Mouse (Mus musculus) forebrain, embryonic 14.5 days (tissue): ENCODE measurements around the gene Lrp4. TPM values are rescaled to one million over a fixed set of nuclear protein-coding genes. Genes with fewer than 3 reads are reported as not detected.

Source experiments
- ATAC-seq: fragments of 200-750 bp; cut with Nextera tagmentation; 2 replicates; pipeline ENCODE4 v1.8.0; 2017; ENCODE audit warnings: mild to moderate bottlenecking, moderate library complexity
- DNase-seq: peaks from one replicate; pipeline ENCODE4 v3.0.0-alpha.2; 2015; ENCODE audit warnings: low spot score
- H3K27ac ChIP-seq: fragments of 300-500 bp; sonication (generic); 2 replicates; pipeline ENCODE4 v1.5.1; 2014; ENCODE audit warnings: low read depth, mild to moderate bottlenecking, control low read depth, low read length, moderate library complexity
- H3K27me3 ChIP-seq: fragments of 300-500 bp; sonication (generic); replicated peaks from 2 replicates; pipeline ENCODE4 v1.6.1; 2014; ENCODE audit warnings: low read length, control low read depth, mixed read lengths; ENCODE audit not compliant: control insufficient read depth, insufficient read depth
- H3K36me3 ChIP-seq: fragments of 300-500 bp; sonication (generic); 2 replicates; pipeline ENCODE4 v1.6.1; 2014; ENCODE audit warnings: low read length, control low read depth; ENCODE audit not compliant: control insufficient read depth, insufficient read depth
- H3K4me1 ChIP-seq: fragments of 300-500 bp; sonication (generic); 2 replicates; pipeline ENCODE4 v1.6.1; 2014; ENCODE audit warnings: antibody characterized with exemption, low read length, control low read depth; ENCODE audit not compliant: control insufficient read depth, insufficient read depth
- H3K4me2 ChIP-seq: fragments of 300-500 bp; sonication (generic); 2 replicates; pipeline ENCODE4 v1.6.1; 2014; ENCODE audit warnings: mild to moderate bottlenecking, control low read depth, low read length
- H3K4me3 ChIP-seq: fragments of 300-500 bp; sonication (generic); 2 replicates; pipeline ENCODE4 v1.5.1; 2014; ENCODE audit warnings: low read depth, low read length, control low read depth
- H3K9ac ChIP-seq: fragments of 300-500 bp; sonication (generic); 2 replicates; pipeline ENCODE4 v1.6.1; 2014; ENCODE audit warnings: mild to moderate bottlenecking, low read length, control low read depth, moderate library complexity
- H3K9me3 ChIP-seq: fragments of 300-500 bp; sonication (generic); replicated peaks from 2 replicates; pipeline ENCODE4 v1.6.1; 2016; ENCODE audit warnings: low read length, control low read depth, mixed read lengths; ENCODE audit not compliant: control insufficient read depth
- WGBS: fragments of 180-500 bp; shearing (Covaris S2); extraction: QIAGEN DNeasy Blood & Tissue Kit; methylation state at CpG from one replicate; pipeline ENCODE4 v1.1.7; 2014; 5-methylcytosine and 5-hydroxymethylcytosine counted together
- polyA plus RNA-seq: library from polyadenylated mRNA; unstranded; fragments of >200 nt; fragmentation: Nextera tagmentation; extraction: Ambion mirVana; gene quantifications from 2 replicates; pipeline ENCODE4 v1.2.1, GENCODE M21; 2014

Gene Lrp4
- polyA plus RNA-seq, 1 experiment from 2014 or later, result 5.1 TPM

- Histone ChIP-seq H3K27ac (peak overlapping the region; percentile 81), H3K4me1 (peaks cover 24% of the 10 kb centered on the region), H3K4me2 (peak overlapping the region; percentile 28; the same call in 1 of the 2 replicates), H3K9ac (peak overlapping the region; percentile 41), H3K4me3 (no peak overlapping the region), H3K27me3 (no peaks in the 10 kb centered on the region), H3K9me3 (no peaks in the 10 kb centered on the region), H3K36me3 (no peaks in the 10 kb centered on the region)
- 3% methylated on average over 9 of the region's 9 CpGs for WGBS
- ATAC-seq (peak; percentile 79), DNase-seq (peak; percentile 69)
Measured at GRCm38 (mm10) chr2:91429915-91430599, 27.3 kb upstream of the Lrp4 start.

- H3K4me3 ChIP-seq, result no peak overlapping the region
- H3K36me3 ChIP-seq, result no peaks in the 10 kb centered on the region
- H3K27ac ChIP-seq, result peak overlapping the region; percentile 81
- no peak overlapping the region; the same call in 1 of the 2 replicates for H3K9ac ChIP-seq
- DNase-seq (peak; percentile 71), ATAC-seq (peak; percentile 87)
- peak overlapping the region; percentile 28; the same call in 1 of the 2 replicates for H3K4me2 ChIP-seq
- 4% methylated on average over 6 of the region's 6 CpGs for WGBS
- peaks cover 24% of the 10 kb centered on the region for H3K4me1 ChIP-seq
- no peaks in the 10 kb centered on the region for H3K9me3 ChIP-seq
- H3K27me3 ChIP-seq, result no peaks in the 10 kb centered on the region
Measured at GRCm38 (mm10) chr2:91430600-91430919, 26.8 kb upstream of the Lrp4 start.

DNA sequence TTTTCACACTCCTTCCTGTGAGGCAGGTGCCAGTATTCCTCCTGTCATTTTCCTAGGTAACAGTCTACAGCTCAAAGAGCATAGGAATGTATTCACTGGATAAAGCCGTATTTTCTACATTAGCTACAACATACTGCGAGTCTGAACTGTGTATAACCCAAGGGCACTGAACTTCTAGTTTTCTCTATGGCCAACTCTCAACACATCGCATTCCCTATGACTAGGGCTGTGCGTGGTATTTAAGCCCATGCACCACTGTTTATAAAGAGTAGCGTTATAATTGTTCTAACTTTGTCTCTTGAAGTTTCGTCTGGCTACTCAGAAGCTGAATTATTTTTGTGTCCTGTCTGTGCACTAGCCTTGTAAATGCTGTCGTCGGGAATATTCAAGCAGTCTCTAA, 20.6 kb upstream of the Lrp4 start:
- H3K9ac ChIP-seq, result no peak overlapping the region
- peak overlapping the region; percentile 74 for H3K27ac ChIP-seq
- WGBS, result 19% methylated on average over 8 of the region's 8 CpGs
- H3K36me3 ChIP-seq, result no peaks in the 10 kb centered on the region
- no peaks in the 10 kb centered on the region for H3K9me3 ChIP-seq
- ATAC-seq, result peak; percentile 18; the same call in 1 of the 2 replicates
- no peak overlapping the region for H3K4me2 ChIP-seq
- no peak for DNase-seq
- no peak overlapping the region for H3K4me3 ChIP-seq
- no peaks in the 10 kb centered on the region for H3K27me3 ChIP-seq
- peaks cover 11% of the 10 kb centered on the region for H3K4me1 ChIP-seq

DNA sequence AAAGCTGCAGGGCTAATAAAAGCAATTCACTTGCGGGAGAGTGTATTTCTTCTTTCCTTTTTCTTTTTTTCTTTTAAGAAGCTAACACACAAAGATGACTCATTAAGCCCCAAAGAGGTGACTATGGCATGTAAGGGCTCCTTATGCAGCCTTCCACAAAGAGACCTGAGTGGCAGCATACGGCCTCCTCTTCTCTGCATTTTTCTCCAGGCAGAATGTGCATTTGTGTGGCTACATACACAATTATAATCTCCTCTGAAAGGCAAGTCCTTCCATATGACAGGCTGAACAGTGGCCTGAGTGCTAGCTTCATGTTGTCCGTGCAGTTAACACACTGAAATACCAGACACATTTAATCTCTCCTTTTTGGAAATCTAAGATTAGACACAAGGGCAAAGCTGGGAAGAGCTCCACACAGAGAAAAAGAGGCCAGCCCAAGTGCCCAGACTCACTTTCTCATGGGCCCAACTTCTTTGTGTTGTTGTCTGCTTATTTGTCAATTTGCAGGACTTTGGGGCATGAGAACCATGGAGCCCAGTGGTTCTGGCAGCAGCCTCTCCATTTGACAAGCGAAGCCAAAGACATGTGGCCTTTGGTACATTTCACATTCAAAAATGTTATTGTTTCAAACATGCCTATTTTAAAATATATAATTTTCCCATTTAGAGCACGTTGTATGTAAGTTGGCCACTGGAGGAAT, 20.0 kb upstream of the Lrp4 start:
- peak overlapping the region; percentile 74 for H3K27ac ChIP-seq
- H3K4me2 ChIP-seq, result no peak overlapping the region
- 21% methylated on average over 5 of the region's 5 CpGs for WGBS

GRCm38 (mm10) chr2:91439271-91439670, 18.0 kb upstream of the Lrp4 start:
- no peak overlapping the region for H3K9ac ChIP-seq
- no peaks in the 10 kb centered on the region for H3K36me3 ChIP-seq
- no peak for ATAC-seq
- no peak overlapping the region for H3K4me3 ChIP-seq
- H3K4me2 ChIP-seq, result no peak overlapping the region
- no peak overlapping the region for H3K27ac ChIP-seq
- H3K9me3 ChIP-seq, result no peaks in the 10 kb centered on the region
- WGBS, result 89% methylated on average over 10 of the region's 10 CpGs
- peaks cover 17% of the 10 kb centered on the region for H3K4me1 ChIP-seq
- no peaks in the 10 kb centered on the region for H3K27me3 ChIP-seq
- no peak for DNase-seq

More for the DNA sequence above, 20.0 kb upstream of the Lrp4 start:
- Histone ChIP-seq H3K4me3 (no peak overlapping the region), H3K36me3 (no peaks in the 10 kb centered on the region), H3K27me3 (no peaks in the 10 kb centered on the region), H3K9me3 (no peaks in the 10 kb centered on the region), H3K9ac (peak overlapping the region; percentile 35; the same call in 1 of the 2 replicates), H3K4me1 (peaks cover 11% of the 10 kb centered on the region)
- DNase-seq, result peak; percentile 43
- ATAC-seq, result peak; percentile 60

GRCm38 (mm10) chr2:91439876-91440275, 17.4 kb upstream of the Lrp4 start:
- Histone ChIP-seq H3K27ac (no peak overlapping the region), H3K4me2 (no peak overlapping the region), H3K36me3 (no peaks in the 10 kb centered on the region), H3K4me1 (peaks cover 17% of the 10 kb centered on the region), H3K9ac (no peak overlapping the region), H3K27me3 (no peaks in the 10 kb centered on the region), H3K9me3 (no peaks in the 10 kb centered on the region), H3K4me3 (no peak overlapping the region)
- 20% methylated on average over 1 of the region's 1 CpGs for WGBS
- DNase-seq, result no peak
- no peak for ATAC-seq

DNA sequence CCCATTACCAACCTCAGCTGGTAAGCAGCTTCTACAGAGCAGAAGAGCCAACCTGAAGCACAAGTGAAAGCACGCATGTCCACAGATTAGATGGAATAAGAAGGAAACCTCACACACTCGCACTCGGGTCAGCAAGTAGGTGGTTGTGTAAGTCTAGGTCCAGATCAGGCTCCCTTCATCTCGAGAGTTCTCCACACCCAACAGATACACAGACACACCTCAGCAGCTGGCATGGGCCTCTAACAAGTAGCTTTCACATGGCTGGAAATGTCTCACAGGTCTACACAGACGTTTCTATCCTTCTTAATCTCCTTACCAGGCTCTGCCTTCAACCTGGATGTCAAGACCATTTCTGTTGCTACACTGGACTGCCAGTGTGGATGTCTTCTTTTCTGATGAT, 16.6 kb upstream of the Lrp4 start:
- H3K27me3 ChIP-seq, result no peaks in the 10 kb centered on the region
- no peak for DNase-seq
- no peak overlapping the region for H3K27ac ChIP-seq
- no peak for ATAC-seq
- H3K9ac ChIP-seq, result no peak overlapping the region
- 91% methylated on average over 5 of the region's 5 CpGs for WGBS
- H3K9me3 ChIP-seq, result no peaks in the 10 kb centered on the region
- no peaks in the 10 kb centered on the region for H3K36me3 ChIP-seq
- peaks cover 17% of the 10 kb centered on the region for H3K4me1 ChIP-seq
- H3K4me2 ChIP-seq, result no peak overlapping the region
- no peak overlapping the region for H3K4me3 ChIP-seq

DNA sequence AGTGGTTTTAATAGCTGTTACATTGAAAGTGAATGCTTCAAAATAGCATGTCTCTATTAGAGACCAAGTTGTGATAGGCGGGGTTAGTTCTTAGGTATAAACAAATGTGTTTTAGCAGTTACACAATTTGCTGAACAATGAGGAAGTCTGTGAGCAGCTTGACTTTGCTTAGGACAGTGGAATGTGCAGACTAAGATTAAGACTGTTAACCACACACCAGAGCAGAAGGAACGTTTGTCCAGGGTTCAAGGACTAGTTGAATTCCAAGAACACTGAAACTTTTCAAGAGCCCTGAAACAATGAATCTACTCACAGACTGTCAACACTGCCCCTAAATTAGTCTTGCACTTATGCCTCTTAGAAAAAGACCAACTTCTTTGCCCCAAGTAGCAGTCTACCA, 15.6 kb upstream of the Lrp4 start:
- DNase-seq (no peak), ATAC-seq (no peak)
- Histone ChIP-seq H3K9ac (no peak overlapping the region), H3K27ac (no peak overlapping the region), H3K4me3 (no peak overlapping the region), H3K27me3 (no peaks in the 10 kb centered on the region), H3K36me3 (no peaks in the 10 kb centered on the region), H3K4me2 (no peak overlapping the region), H3K4me1 (peaks cover 17% of the 10 kb centered on the region), H3K9me3 (no peaks in the 10 kb centered on the region)
- WGBS, result 58% methylated on average over 2 of the region's 2 CpGs

DNA sequence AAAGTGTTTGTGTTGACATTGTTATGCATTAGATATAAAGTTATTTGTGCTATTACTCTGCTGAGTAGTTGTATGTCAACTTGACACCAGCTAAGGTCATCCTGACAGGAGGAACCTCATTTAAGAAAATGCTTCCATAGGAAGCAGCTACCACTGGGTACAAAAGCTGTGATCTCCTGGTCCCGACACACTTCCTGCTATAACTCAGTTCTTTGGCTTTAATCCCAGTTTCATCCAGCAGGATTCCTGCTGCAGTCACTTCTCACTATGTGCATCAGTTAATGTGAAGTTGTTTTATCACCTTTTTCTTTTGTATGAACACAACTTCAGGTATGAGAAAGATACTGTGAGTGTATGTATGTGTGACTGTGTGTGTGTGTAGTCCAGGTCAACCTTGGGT, 15.1 kb upstream of the Lrp4 start:
- Histone ChIP-seq H3K9ac (no peak overlapping the region), H3K27ac (no peak overlapping the region), H3K4me2 (no peak overlapping the region), H3K9me3 (no peaks in the 10 kb centered on the region), H3K36me3 (no peaks in the 10 kb centered on the region), H3K27me3 (no peaks in the 10 kb centered on the region), H3K4me1 (peaks cover 13% of the 10 kb centered on the region), H3K4me3 (no peak overlapping the region)
- no peak for ATAC-seq
- no peak for DNase-seq
- WGBS, result 74% methylated on average over 1 of the region's 1 CpGs
